Mouse (Mus musculus) MEL (cell line): Measurements from ENCODE around the gene Zer1. TPM values are rescaled to one million over a fixed set of nuclear protein-coding genes. Genes with fewer than 3 reads are reported as not detected.
"Not testable (repeated sequence)": the region's sequence is repeated elsewhere in the genome, so short reads cannot be mapped to it uniquely, and the experiment has no call there.

Experiments
- DNase-seq: peaks from one replicate; pipeline ENCODE4 v3.0.0; 2011; ENCODE audit warnings: low read depth, low spot score
- H3K27ac ChIP-seq: 2 replicates; pipeline ENCODE4 v1.5.1; 2012; ENCODE audit warnings: low read depth, mild to moderate bottlenecking, control low read depth, low read length, moderate library complexity; ENCODE audit not compliant: control insufficient read depth
- H3K27me3 ChIP-seq, 2 experiments: fragments of 150-350 bp in 1 of 2; sonication (generic) in 1 of 2; 2 replicates each; pipeline ENCODE4 v1.6.1; 2012; ENCODE audit warnings: low read length in 2 of 2, mild to moderate bottlenecking in 2 of 2, improper control_type of control experiment in 1 of 2, moderate library complexity in 1 of 2; ENCODE audit not compliant: insufficient read depth in 2 of 2, control insufficient read depth in 1 of 2
- H3K36me3 ChIP-seq, 2 experiments: 2 replicates each; pipeline ENCODE4 v1.6.1; 2012 to 2014; ENCODE audit warnings: low read length in 2 of 2, improper control_type of control experiment in 1 of 2, inconsistent platforms in 1 of 2, mild to moderate bottlenecking in 1 of 2; ENCODE audit not compliant: insufficient read depth in 2 of 2, control insufficient read depth in 1 of 2
- H3K4me1 ChIP-seq, 2 experiments: fragments of 150-350 bp in 1 of 2; sonication (generic) in 1 of 2; 2 replicates each; pipeline ENCODE4 v1.6.1; 2012; ENCODE audit warnings: low read length in 2 of 2, improper control_type of control experiment in 1 of 2, mild to moderate bottlenecking in 1 of 2; ENCODE audit not compliant: insufficient read depth in 2 of 2, control insufficient read depth in 1 of 2
- H3K4me3 ChIP-seq, 2 experiments: fragments of 150-350 bp in 1 of 2; sonication (generic) in 1 of 2; 2 replicates each; pipeline ENCODE4 v1.5.1; 2012; ENCODE audit warnings: low read depth in 2 of 2, low read length in 2 of 2, mild to moderate bottlenecking in 2 of 2, moderate library complexity in 2 of 2, control low read depth in 1 of 2, improper control_type of control experiment in 1 of 2; ENCODE audit not compliant: control insufficient read depth in 1 of 2, insufficient read depth in 1 of 2
- H3K79me2 ChIP-seq: 2 replicates; pipeline ENCODE4 v1.6.1; 2012; ENCODE audit warnings: mild to moderate bottlenecking, low read length, moderate library complexity; ENCODE audit not compliant: control insufficient read depth, poor library complexity, insufficient read depth
- H3K9ac ChIP-seq: 2 replicates; pipeline ENCODE4 v1.6.1; 2012; ENCODE audit warnings: low read depth, mild to moderate bottlenecking, control low read depth, low read length, moderate library complexity; ENCODE audit not compliant: control insufficient read depth, poor library complexity, severe bottlenecking
- H3K9me3 ChIP-seq: fragments of 150-350 bp; sonication (generic); replicated peaks from 2 replicates; pipeline ENCODE4 v1.6.1; 2012; ENCODE audit warnings: mild to moderate bottlenecking, low read length, improper control_type of control experiment, moderate library complexity; ENCODE audit not compliant: insufficient read depth
- BHLHE40 ChIP-seq: IDR thresholded peaks from 2 replicates; pipeline ENCODE4 v1.6.1; 2012; ENCODE audit warnings: low read depth, mild to moderate bottlenecking, inconsistent platforms, low read length, improper control_type of control experiment, borderline replicate concordance
- CHD2 ChIP-seq: IDR thresholded peaks from 2 replicates; pipeline ENCODE4 v1.6.1; 2011; ENCODE audit warnings: low read length, improper control_type of control experiment
- CTCF ChIP-seq, 3 experiments: IDR thresholded peaks in 2 of 3; conservative IDR thresholded peaks in 1 of 3; 2 replicates each; pipeline ENCODE4 v1.5.1; 2011 to 2012; ENCODE audit warnings: low read length in 3 of 3, low read depth in 2 of 3, mild to moderate bottlenecking in 2 of 3, improper control_type of control experiment in 1 of 3, inconsistent platforms in 1 of 3, mixed read lengths in 1 of 3, moderate library complexity in 1 of 3; ENCODE audit not compliant: control insufficient read depth in 1 of 3, insufficient read depth in 1 of 3, poor library complexity in 1 of 3, severe bottlenecking in 1 of 3
- EP300 ChIP-seq, 2 experiments: IDR thresholded peaks; 2 replicates each; pipeline ENCODE4 v1.6.1; 2011; ENCODE audit warnings: improper control_type of control experiment in 2 of 2, low read length in 2 of 2, low read depth in 1 of 2, mild to moderate bottlenecking in 1 of 2
- ETS1 ChIP-seq: IDR thresholded peaks from 2 replicates; pipeline ENCODE4 v1.6.1; 2012; ENCODE audit warnings: low read depth, mild to moderate bottlenecking, inconsistent platforms, low read length, improper control_type of control experiment, moderate library complexity
- GATA1 ChIP-seq: IDR thresholded peaks from 2 replicates; pipeline ENCODE4 v1.6.1; 2011; ENCODE audit warnings: low read depth, low read length, improper control_type of control experiment
- HCFC1 ChIP-seq: IDR thresholded peaks from 2 replicates; pipeline ENCODE4 v1.6.1; 2012; ENCODE audit warnings: low read depth, mild to moderate bottlenecking, inconsistent platforms, low read length, improper control_type of control experiment, moderate library complexity
- MAX ChIP-seq: IDR thresholded peaks from 2 replicates; pipeline ENCODE4 v1.6.1; 2011; ENCODE audit warnings: low read length, improper control_type of control experiment
- MAZ ChIP-seq: IDR thresholded peaks from 2 replicates; pipeline ENCODE4 v1.6.1; 2012; ENCODE audit warnings: low read depth, mild to moderate bottlenecking, inconsistent platforms, low read length, improper control_type of control experiment
- MXI1 ChIP-seq: IDR thresholded peaks from 2 replicates; pipeline ENCODE4 v1.6.1; 2011; ENCODE audit warnings: mild to moderate bottlenecking, low read depth, low read length, improper control_type of control experiment
- MYB ChIP-seq: IDR thresholded peaks from 2 replicates; pipeline ENCODE4 v1.6.1; 2011; ENCODE audit warnings: mild to moderate bottlenecking, low read depth, low read length, improper control_type of control experiment
- MYC ChIP-seq: IDR thresholded peaks from 2 replicates; pipeline ENCODE4 v1.6.1; 2011; ENCODE audit warnings: low read depth, mild to moderate bottlenecking, low read length, improper control_type of control experiment, moderate library complexity
- NELFE ChIP-seq: IDR thresholded peaks from 2 replicates; pipeline ENCODE4 v1.6.1; 2011; ENCODE audit warnings: low read depth, low read length, improper control_type of control experiment
- RAD21 ChIP-seq: IDR thresholded peaks from 2 replicates; pipeline ENCODE4 v1.6.1; 2011; ENCODE audit warnings: mild to moderate bottlenecking, low read depth, low read length, improper control_type of control experiment
- RCOR1 ChIP-seq: IDR thresholded peaks from 2 replicates; pipeline ENCODE4 v1.6.1; 2012; ENCODE audit warnings: low read depth, mild to moderate bottlenecking, inconsistent platforms, low read length, improper control_type of control experiment
- SIN3A ChIP-seq: IDR thresholded peaks from 2 replicates; pipeline ENCODE4 v1.6.1; 2012; ENCODE audit warnings: low read length, improper control_type of control experiment, inconsistent platforms
- SMC3 ChIP-seq: IDR thresholded peaks from 2 replicates; pipeline ENCODE4 v1.6.1; 2011; ENCODE audit warnings: low read depth, low read length, improper control_type of control experiment
- TAL1 ChIP-seq: IDR thresholded peaks from 2 replicates; pipeline ENCODE4 v1.6.1; 2012; ENCODE audit warnings: mild to moderate bottlenecking, inconsistent platforms, low read length, moderate library complexity, mixed read lengths
- TCF12 ChIP-seq: IDR thresholded peaks from 2 replicates; pipeline ENCODE4 v1.6.1; 2014; ENCODE audit warnings: low read depth, mild to moderate bottlenecking, inconsistent platforms, low read length, improper control_type of control experiment, moderate library complexity
- USF1 ChIP-seq: IDR thresholded peaks from 2 replicates; pipeline ENCODE4 v1.6.1; 2014; ENCODE audit warnings: low read depth, mild to moderate bottlenecking, inconsistent platforms, low read length, improper control_type of control experiment, moderate library complexity
- ZC3H11A ChIP-seq: IDR thresholded peaks from 2 replicates; pipeline ENCODE4 v1.6.1; 2012; ENCODE audit warnings: low read depth, mild to moderate bottlenecking, inconsistent platforms, low read length, improper control_type of control experiment
- ZKSCAN1 ChIP-seq: IDR thresholded peaks from 2 replicates; pipeline ENCODE4 v1.6.1; 2012; ENCODE audit warnings: low read depth, mild to moderate bottlenecking, inconsistent platforms, low read length, improper control_type of control experiment, moderate library complexity
- ZNF384 ChIP-seq: IDR thresholded peaks from 2 replicates; pipeline ENCODE4 v1.6.1; 2012; ENCODE audit warnings: low read depth, mild to moderate bottlenecking, inconsistent platforms, low read length, improper control_type of control experiment
- polyA plus RNA-seq, 2 experiments: library from polyadenylated mRNA; stranded (reverse) in 1 of 2; unstranded in 1 of 2; fragments of >175 nt in 1 of 2; fragments of >200 nt in 1 of 2; gene quantifications; 2 replicates each; pipeline versions ENCODE4 v1.2.1 to v1.2.4; 2012; ENCODE audit warnings: low replicate concordance in 2 of 2, low read depth in 1 of 2; ENCODE audit not compliant: insufficient read length in 2 of 2, insufficient read depth in 1 of 2, missing spikeins in 1 of 2
- total RNA-seq: library from RNA; depleted of rRNA; stranded (reverse); fragments of 300-350 nt; gene quantifications from 2 replicates; pipeline ENCODE4 v1.2.3, GENCODE M21; 2012

Zer1 gene
- total and polyA plus RNA-seq, 3 experiments = 3.9 to 14.0 TPM; not detected in 1

GRCm38 (mm10) chr2:30164340-30164932 lies 40.1 kb upstream of the Zer1 start:
- Histone ChIP-seq H3K4me1 (no peaks in the 10 kb centered on the region), H3K4me3 (no peak overlapping the region), H3K9ac (no peak overlapping the region), H3K9me3 (no peaks in the 10 kb centered on the region), H3K79me2 (no peaks in the 10 kb centered on the region), H3K27ac (no peak overlapping the region), H3K36me3 (no peaks in the 10 kb centered on the region), H3K27me3 (peaks cover 0 to 2% of the 10 kb centered on the region in 2 experiments; a peak in 1 of 4 replicates)
- no peak for DNase-seq
- TF ChIP-seq MAZ (no peak), ZKSCAN1 (no peak), RAD21 (no peak), TCF12 (no peak), CTCF (IDR thresholded peaks at IDR 0.05 in 2 of 3, conservative IDR thresholded peaks at IDR 0.05 in 1 of 3; ENCODE audit: control insufficient read depth in 1 of 3, insufficient read depth in 1 of 3, low read depth in 2 of 3, low read length in 3 of 3, poor library complexity in 1 of 3, severe bottlenecking in 1 of 3) (no peak), NELFE (no peak), MYC (no peak), SMC3 (no peak), TAL1 (no peak), HCFC1 (no peak), RCOR1 (no peak), CHD2 (no peak), ETS1 (no peak), USF1 (no peak), MAX (no peak), GATA1 (no peak)

GRCm38 (mm10) chr2:30161809-30162208 lies 37.4 kb upstream of the Zer1 start:
- H3K27me3 ChIP-seq = peaks cover 0 to 2% of the 10 kb centered on the region in 2 experiments; a peak in 1 of 4 replicates
- no peaks in the 10 kb centered on the region for H3K4me1 ChIP-seq
- H3K9me3 ChIP-seq = no peaks in the 10 kb centered on the region
- no peak for TF ChIP-seq EP300 (IDR thresholded peaks at IDR 0.05; ENCODE audit: low read depth in 1 of 2, low read length in 2 of 2)
- TF ChIP-seq CHD2 = no peak
- TF ChIP-seq SIN3A = peak; percentile 55; the same call in 1 of the 2 replicates
- peak; percentile 96 for TF ChIP-seq RAD21
- no peak for TF ChIP-seq MYB
- TF ChIP-seq MAX = no peak
- TF ChIP-seq CTCF (IDR thresholded peaks at IDR 0.05 in 2 of 3, conservative IDR thresholded peaks at IDR 0.05 in 1 of 3; ENCODE audit: control insufficient read depth in 1 of 3, insufficient read depth in 1 of 3, low read depth in 2 of 3, low read length in 3 of 3, poor library complexity in 1 of 3, severe bottlenecking in 1 of 3) = peak; percentile 38 to 95 (median 78); a peak in 5 of 6 replicates
- TF ChIP-seq ZC3H11A = peak; percentile 97
- TF ChIP-seq MXI1 = 0 out of 2 replicates have a peak, but pooled peaks have one; percentile 43
- peak; percentile 51; the same call in 1 of the 2 replicates for TF ChIP-seq ZNF384
- TF ChIP-seq SMC3 = peak; percentile 96
- 0 out of 2 replicates have a peak, but pooled peaks have one; percentile 12 for TF ChIP-seq BHLHE40
- TF ChIP-seq MYC = peak; percentile 65; the same call in 1 of the 2 replicates
- no peak overlapping the region for H3K27ac ChIP-seq
- no peaks in the 10 kb centered on the region for H3K79me2 ChIP-seq
- no peaks in the 10 kb centered on the region for H3K36me3 ChIP-seq
- H3K9ac ChIP-seq = no peak overlapping the region
- DNase-seq = peak; percentile 78
- H3K4me3 ChIP-seq = no peak overlapping the region

GRCm38 (mm10) chr2:30159871-30160270 lies 35.5 kb upstream of the Zer1 start:
- not testable (repeated sequence) for DNase-seq, H3K79me2 ChIP-seq, H3K9me3 ChIP-seq, H3K27ac ChIP-seq, H3K4me1 ChIP-seq, H3K4me3 ChIP-seq, H3K27me3 ChIP-seq, H3K36me3 ChIP-seq, H3K9ac ChIP-seq
